Mouse (Mus musculus) spleen, adult 12 weeks (tissue): ENCODE measurements around the gene Gm5134.
"Not testable (repeated sequence)": the region's sequence is repeated elsewhere in the genome, so short reads cannot be mapped to it uniquely, and the experiment has no call there.

Experiments used
- DNase-seq: peaks from one replicate; pipeline ENCODE4 v3.0.0; 2022; ENCODE audit warnings: low spot score

Gene Gm5134

DNA sequence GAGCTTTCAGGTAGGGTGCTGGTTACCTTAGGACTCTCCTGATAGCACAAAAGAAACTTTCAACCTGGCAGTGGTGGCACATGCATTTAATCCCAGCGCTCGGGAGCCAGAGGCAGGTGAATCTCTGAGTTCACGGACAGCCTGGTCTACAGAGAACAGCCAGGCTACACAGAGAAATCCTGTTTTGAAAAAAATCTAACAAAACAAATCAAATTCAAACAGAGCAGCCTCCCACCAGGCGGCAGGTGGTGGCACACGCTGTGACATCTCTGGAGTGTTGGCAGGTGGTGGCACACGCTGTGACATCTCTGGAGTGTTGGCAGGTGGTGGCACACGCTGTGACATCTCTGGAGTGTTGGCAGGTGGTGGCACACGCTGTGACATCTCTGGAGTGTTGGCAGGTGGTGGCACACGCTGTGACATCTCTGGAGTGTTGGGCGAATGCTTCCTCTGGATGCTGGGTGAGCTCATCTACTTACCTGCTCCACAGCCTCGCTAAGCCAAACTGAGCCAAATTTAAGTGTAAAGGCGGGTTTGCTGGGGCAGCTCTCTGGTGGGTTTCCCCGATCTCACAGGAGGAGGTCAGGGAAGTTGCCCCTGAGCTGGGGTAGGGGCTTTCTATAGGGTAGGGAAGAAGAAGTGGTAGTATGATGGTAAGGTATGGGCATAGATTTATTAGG is 40.4 kb downstream of the Gm5134 start:
- not testable (repeated sequence) for DNase-seq

DNA sequence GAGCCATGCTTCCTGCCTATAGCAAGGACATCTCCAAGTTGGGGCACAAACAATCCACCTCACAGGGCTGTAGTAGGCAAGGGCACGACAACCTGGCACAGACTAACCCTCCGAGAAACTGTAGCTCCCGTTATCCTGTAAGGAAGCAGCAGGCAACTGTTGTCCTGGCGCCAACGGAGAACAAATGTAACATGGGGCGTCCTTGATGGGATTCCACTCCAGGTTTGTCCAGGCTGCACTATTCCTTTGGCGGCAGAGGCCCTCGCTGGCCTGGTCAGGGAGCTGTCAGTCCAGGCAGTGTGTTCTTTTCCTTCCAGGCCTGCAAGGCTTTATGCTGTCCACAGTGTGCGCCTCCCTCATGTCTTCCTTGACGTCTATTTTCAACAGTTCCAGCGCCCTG is 41.1 kb downstream of the Gm5134 start:
- no peak for DNase-seq

DNA sequence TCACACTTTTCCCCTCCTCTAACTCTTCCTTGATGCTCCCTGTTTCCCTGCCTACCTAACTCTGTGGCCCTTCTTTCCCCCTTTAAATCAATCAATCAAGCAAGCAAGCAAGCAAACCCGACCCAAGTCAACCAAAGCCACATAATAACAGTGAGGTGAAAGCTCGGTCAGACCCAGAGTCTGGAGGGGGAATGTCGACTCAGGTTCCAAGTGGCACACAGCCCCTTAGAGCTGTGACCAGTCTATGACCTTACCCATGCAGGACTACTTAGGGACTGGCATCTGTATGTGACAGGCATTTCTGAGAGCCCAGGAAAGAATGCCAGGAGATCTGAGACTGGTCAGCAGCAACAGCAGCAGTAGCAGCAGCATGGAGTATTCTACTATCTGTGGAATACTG is 42.0 kb downstream of the Gm5134 start:
- DNase-seq, result no peak

DNA sequence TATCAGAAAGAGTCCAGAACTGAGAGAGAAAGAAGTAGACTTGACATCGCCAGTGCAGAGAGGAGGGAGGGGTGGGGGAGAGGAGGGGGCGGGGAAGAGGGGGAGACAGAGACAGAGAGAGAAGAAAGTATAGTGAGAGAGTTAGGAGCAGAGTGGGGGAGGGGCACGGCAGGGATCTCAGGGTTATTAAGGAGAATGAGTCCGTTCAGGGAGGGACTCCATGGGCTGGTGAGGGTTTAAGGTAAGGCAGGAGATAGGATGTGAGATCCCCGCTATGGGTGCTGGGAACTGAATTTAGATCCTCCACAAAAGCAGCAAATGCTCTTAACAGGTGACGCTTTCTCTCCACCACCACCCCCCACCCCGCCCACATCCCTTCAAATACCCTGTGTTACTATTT is 46.8 kb downstream of the Gm5134 start:
- DNase-seq, result no peak

DNA sequence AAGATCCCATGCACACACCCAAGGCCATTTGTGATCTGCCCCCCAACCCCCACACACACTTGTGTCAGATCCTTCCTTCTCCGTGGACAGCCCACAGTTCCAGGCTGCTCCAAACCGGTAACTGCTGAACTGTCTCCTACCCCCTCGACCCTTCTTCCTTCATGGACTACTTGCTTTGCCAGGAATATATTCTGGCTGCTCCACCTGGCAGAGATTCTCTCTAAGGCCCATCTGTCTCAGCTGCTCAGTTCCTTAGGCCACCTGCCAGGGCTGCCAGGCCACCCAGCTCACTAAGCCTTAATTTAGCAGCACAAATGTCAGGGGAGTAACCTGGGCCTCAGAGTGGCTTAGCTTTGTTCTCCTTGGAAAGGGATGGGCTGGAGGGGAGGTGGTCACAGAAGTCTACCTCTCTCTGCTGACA is 47.8 kb downstream of the Gm5134 start:
- DNase-seq, result no peak

DNA sequence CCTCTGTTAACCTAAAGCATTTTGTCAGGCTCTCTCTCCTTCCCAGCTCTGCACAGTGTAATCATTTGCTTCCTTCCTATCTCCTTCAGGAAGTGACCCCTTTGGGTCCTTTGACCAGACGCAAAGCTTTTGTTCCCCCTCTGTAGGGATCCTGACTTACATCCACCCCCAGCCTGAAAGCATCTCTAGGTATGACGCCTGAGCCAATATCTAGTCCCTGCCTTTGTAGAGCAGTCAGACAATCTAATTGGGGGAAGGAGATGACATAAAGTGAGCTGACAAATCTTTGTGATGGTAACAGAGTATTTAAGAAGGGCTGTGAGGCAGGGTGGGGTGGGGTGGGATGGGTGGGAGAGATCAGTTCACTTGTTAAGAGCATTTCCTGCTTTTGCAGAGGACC is 48.3 kb downstream of the Gm5134 start:
- no peak for DNase-seq

DNA sequence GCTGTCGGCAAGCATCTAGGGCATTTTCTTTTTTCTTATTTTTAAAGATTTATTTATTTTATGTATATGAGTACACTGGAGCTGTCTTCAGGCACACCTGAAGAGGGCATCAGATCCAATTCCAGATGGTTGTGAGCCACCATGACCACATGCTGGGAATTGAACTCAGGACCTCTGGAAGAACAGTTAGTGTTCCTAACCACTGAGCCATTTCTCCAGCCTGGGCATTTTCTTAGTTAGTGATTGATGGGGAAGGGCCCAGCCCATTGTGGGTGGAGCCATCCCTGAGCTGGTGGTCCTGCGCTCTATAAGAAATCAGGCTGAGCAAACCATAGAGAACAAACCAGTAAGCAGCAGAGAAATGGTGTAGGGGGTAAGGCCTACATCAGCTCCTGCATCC is 48.9 kb downstream of the Gm5134 start:
- no peak for DNase-seq

DNA sequence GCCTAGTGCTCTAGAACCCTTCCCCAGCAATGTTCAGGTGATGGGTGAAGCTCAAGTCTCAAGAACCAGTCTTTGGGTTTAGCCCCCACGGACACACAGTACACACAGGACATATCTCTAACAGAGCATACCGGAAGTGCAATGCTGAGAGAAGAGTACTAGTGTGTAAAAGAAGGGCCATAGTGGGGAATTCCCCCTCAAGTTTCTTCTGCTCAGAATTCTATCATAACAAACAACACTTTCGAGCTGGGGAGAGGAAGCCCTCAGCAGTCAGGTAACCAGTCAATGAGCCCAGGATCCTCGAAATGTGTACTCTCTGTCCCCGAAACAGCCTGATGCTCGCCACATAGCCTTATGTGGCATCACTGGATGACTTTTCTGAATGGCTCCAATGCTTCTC is 52.1 kb downstream of the Gm5134 start:
- no peak for DNase-seq

DNA sequence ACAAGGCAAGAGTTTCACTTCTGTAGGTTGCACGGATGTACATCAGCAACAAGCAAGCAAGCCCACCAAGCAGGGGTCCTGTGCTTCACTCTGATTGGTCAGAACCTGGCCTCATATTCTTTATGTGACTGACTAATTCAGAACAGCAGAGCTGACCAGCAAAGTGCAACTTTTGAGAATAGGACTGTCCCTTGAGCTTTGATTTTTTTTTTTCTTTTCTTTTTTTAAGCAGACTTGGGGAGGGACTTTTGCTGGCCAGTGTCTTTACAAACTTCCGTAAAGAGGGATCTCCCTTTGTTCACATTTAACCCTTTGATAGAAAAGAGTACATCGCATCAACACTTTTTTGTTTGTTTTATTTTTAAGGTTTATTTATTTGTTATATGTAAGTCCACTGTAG is 55.5 kb downstream of the Gm5134 start:
- DNase-seq, result no peak

DNA sequence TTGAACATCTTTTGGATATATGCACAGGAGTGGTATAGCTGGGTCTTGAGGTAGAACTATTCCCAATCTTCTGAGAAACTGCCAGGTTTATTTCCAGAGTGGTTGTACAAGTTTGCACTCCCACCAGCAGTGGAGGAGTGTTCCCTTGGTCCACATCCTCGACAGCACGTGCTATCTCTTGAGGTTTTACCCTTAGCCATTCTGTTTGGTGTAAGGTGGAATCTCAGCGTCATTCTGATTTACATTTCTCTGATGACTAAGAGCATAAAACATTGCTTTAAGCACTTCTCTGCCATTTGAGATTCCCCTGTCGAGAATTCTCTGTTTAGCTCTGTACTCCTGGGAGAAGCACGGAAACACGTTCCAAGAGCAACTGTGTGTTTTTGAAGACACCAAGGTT is 58.6 kb downstream of the Gm5134 start:
- DNase-seq, result no peak

DNA sequence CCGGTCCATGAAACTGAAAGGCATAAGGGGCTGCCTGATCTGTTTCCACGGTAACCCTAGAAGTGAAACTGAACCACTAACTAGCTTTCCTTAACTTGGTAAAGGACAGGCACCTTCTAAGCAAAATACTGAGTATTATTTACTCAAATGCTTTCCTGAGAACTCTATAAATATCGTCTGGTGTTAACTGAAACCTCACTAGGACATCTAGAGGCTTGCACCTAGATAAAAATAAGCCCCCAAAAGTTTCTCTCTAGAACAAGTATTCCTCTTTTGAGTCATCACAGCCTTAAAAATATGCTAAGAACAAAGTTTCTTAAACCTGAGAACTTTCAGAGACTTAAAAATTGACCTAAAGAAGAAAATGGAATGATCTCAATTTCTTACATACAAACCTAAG is 62.6 kb downstream of the Gm5134 start:
- DNase-seq, result no peak

DNA sequence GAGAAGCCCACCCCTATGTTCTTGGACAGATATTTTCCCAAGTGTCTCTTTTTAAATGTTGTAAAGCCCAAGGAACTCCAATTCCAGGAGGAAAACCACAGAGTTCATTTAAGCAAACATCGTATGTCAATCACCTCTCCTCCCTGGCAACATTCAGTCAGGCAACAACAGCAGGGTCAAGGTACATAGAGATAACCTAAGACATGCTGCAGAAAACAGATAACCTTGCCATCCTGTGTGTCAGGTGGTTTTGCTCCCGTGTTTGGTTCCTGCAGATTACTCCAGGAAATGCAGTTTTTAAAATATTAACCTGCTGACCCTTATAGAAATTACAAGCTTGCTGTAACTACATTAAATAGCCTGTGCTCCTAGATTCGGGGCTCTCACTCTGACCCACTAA is 67.4 kb downstream of the Gm5134 start:
- DNase-seq, result no peak

DNA sequence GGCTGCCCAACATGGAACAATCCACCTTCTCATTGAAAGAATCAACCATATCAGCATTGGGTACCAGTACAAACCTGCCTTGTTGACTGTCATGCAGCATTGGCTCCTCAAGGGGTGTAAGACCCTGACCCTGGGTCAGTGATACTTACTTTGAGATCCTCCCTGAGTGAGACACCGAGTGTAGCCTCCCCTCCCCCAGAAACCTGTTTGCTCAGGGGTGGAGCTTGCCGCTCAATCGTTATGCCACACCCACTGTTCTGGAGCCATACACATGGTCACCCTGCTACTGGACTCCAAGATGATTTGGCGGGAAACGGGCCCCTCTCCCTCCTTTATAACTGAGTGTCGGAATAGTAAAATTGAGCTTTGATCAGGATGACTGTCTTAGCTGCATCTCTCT is 69.6 kb downstream of the Gm5134 start:
- no peak for DNase-seq

DNA sequence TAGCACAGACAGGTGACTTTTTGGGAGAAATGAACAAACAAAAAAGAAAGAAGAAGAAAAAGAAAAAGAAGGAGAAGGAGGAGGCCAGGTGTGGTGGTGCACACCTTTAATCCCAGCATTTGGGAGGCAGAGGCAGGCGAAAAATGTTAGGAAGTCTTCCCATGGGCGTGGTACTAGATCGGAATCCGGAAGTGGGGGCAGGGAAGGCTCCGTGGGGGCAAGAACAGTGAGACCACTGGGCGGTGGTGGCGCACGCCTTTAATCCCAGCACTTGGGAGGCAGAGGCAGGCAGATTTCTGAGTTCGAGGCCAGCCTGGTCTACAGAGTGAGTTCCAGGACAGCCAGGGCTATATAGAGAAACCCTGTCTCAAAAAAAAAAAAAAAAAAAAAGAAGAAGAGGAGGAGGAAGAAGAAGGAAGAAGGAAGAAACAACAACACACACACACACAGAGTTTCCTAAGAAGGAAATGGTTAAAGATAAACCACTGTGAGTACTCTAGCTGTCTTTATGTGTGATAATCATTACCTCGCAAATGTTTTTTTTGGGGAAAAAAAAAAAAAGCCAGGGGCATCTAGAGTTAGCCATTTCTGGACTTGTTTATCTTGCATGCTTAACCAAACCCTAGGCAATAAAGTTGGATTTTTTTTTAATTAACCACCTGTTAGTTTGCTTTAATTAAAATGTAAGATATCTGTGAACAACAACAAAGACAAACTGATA is 71.3 kb downstream of the Gm5134 start:
- no peak for DNase-seq

DNA sequence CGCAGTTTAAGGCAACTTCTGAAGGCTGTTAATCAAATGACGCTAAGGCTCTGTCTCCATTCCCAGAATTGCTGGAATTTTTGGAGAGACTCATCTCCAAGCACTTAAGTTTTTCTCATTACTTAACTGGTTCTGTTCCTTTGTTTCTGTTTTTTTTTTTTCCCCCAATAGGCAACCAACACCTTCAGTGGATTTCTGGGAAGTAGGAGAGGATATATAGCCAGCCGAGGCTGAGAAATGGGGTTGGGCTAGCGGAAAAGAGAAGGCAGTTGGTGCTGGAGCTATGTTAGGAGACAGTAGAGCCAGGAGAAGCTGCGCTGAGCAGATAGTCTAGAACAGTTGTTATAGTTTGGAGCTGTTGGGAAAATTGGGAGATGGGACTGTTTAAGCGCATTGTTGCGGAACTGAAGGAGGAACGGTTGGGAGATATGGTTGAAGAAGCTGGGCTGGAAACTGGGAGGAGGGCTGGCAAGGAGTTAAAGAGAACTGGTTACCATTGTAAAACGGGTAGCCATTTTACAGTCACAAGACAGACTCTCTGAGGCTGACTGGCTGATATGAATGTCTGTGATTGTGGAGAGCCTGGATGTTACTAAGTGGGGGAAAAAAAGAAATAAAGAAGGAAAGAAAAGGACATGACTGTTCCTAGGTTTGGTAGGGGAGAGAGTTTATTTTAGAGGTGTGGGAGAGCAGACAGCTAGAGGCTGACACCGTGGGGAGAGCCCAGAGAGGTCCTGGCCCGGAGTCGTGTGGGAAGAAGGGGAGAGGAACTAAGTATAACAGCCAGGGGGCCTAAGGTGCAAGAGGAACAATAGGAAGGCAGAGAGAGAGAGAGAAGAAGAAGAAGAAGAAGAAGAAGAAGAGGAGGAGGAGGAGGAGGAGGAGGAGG is 73.1 kb downstream of the Gm5134 start:
- DNase-seq, result no peak

DNA sequence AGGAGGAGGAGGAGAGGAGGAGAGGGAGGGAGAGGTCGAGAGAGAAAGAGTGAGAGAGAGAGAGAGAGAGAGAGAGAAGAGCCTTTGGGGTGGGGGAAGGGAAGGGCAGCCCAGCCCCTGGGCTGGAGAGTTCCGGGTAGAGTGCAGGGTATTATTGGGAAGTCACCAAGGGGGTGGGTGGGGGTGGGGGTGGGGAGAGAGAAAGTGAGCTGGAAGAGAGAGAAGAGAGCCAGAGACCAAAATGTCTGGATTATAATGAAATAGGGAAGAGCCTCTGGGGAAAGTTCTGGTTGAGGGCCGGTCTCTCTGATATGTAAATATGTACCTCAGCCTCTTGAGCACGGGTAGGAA is 73.7 kb downstream of the Gm5134 start:
- DNase-seq, result no peak

DNA sequence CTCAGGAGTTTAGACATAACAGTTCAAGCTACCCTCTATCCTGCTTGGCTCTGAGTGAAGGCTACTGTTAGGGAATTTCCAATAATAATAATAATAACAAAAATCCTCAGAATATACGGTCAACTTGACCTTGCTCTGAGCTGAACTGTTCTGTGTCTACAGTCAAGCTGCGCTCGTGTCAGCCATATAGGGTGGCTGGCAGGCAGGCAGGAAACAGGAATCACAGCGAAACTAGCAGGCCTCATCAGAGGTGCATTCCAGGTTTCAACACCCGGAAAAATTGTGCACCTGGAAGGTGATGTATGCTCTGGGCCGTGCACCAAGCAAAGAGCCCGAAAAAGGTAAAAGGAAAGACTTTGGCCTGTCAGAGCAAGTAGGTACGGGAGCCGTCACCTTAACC is 74.1 kb downstream of the Gm5134 start:
- no peak for DNase-seq

DNA sequence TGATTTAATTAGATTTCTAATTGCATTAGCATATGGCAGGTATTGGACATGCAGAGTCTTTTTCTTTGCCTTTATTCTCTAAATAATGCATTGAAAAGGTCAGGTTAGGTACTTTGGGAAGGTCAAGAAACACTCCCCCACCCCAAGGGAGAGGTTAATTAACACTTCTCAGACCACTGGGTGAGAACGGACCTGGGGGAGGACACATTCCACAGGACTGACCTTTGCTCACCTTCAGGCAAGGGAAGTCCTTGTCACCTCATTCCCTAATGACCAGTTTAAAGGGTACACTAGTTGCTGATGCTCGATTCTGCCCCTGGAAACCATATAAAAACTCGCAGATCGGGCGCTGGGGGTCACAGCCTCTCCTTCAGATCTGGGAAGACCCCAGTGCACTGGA is 75.0 kb downstream of the Gm5134 start:
- no peak for DNase-seq

DNA sequence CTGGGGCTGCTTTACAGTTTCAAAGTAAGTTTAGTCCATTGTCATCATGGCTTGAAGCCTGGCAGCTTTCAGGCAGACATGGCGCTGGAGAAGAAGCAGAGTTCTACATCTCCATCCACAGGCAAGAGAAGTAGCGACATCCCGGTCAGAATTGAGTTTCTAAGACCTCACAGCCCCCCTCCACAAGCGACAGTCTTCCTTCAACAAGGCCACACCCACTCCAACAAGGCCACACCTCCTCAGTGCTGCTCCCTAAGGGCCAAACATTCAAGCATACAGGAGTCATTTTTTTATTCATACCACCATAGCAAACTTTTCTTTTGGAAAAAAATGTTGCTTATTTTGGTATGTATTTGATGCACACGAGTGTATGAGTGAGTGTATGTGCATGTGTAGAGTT is 76.2 kb downstream of the Gm5134 start:
- DNase-seq, result no peak

DNA sequence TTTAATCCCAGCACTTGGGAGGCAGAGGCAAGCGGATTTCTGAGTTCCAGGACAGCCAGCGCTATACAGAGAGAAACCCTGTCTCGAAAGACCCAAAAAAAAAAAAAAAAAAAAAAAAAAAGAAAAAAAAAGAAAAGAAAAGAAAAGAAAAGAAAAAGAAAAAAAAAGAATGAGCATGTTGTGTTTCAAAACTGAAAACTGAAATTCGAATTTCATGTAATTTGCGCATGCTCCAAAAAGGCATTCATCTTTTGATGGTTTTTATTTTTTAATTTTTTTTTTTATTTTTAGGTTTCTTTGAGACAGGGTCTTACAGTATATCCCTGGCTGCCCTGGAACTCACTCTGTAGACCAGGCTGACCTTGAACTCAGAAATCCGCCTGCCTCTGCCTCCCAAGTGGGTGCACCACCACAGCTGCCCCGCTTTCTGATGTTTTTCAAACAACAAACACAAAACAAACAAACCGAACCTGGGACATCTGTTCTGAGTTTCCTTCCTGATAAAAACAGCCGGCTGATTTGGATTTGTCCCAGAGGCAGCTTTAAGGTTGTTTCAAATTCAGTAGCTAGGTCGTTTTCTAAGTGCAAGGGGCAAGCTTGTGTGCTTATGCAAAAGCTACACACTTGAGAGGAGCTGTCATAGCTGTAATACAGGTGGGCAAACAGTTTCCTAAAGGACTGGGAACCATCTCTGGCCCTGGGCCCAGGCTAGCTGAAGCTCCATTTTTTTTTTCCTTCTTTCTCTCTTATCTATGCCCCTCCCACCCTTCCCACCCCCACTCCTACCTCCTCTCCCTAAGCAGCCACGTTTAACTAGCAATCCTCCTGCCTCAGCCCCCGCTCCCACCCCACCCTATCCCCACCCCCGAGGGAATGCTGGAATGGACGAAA is 77.4 kb downstream of the Gm5134 start:
- no peak for DNase-seq

DNA sequence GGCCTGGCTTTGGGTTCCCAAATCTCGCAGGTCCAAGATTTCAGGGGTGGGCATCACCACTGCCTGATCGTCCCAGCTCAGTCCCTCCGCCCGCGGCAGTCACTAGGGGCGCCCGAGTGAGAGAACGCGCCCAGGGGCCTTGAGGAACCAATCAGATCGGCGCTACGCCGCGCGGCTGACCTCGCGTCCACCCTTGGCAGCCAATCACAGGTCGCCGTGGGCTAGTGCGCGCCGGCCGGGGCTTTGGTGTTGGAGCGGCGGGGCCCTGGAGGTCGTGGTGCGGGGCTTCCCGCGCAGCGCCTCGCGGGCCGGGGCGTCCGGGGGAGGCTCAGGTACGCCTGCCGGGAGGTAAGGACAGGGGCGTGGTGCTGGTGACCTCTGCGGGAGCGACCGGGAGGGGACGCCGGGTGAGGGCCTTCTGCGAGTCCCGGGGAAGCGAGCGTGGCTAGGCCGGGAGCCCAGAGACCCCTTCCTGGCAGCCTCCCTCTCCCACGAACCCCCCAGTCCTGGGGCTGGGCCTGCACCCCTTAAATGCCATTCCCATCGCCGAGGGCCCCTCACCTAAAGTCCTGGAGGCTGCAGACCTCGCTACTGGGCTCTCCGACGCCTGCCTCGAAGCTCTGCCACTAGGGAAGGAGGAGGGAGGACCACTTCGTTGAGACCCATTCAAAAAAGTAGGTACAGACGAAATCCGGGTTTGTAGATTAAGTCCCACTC is 78.2 kb downstream of the Gm5134 start, which contains the start of gene Zfp280b:
TSS of gene Zfp280b (plus strand) at position 249 of the 717 bp plus-strand sequence.
- peak; percentile 90 for DNase-seq
